Mouse (Mus musculus): Measurements from ENCODE around the gene S100a10. TPM values are rescaled to one million over a fixed set of nuclear protein-coding genes. Genes with fewer than 3 reads are reported as not detected.
"Not testable (repeated sequence)": the region's sequence is repeated elsewhere in the genome, so short reads cannot be mapped to it uniquely, and the experiment has no call there.

S100a10 gene
- total RNA-seq, 2 experiments from 2014 or later, result 18.7 to 23.6 TPM

GRCm38 (mm10) chr3:93521462-93522057 lies 33.3 kb upstream of the S100a10 start:
- DNase-seq (ENCODE audit: low spot score in 2 of 2), result no peak
- no peak overlapping the region for H3K4me3 ChIP-seq
- no peak for TF ChIP-seq CTCF (conservative IDR thresholded peaks at IDR 0.05)
- H3K27ac ChIP-seq, result no peak overlapping the region

DNA sequence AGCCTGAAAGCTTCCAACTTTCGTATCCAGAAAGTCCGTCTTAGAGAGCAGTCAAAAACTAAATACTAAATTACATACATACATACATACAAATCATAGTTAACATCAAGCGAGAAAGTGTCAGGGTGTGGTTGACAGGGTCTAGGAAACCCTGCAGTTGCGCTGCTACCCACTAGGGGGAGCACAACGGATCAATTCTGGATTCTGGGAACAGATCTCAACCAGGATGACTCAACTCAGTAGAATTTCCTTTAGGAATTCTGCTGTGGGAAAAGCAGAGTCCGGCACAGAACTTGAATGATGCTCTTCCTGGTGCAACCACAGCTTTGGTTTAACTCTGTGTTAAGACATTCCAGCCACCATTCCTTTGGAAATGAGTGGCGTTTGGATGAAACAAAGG lies 32.3 kb upstream of the S100a10 start:
- peak; percentile 52 to 72 for DNase-seq (ENCODE audit: low spot score in 2 of 2)
- H3K27ac ChIP-seq, result no peak overlapping the region
- TF ChIP-seq CTCF (conservative IDR thresholded peaks at IDR 0.05), result peak; percentile 95
- no peak overlapping the region for H3K4me3 ChIP-seq

DNA sequence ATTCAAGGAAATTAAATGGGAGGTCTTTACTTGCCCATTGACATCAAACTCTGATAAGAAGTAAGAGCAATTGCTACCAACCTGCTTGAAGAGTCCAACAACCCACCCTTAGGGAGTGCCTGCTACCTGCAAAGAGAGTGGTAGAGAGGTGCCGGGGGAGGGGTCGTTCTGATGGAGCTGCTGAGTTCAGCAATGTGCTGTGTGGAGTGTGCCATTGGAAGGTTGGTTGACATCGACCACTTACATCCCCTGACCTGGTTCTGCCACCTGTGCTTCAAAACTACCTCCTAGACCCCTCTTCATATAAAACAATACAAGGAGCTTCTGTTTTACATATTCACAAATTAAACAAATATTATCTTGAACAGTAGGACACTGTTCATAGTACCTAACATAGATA lies 27.6 kb upstream of the S100a10 start:
- Histone ChIP-seq H3K4me3 (no peak overlapping the region), H3K27ac (no peak overlapping the region)
- no peak for DNase-seq (ENCODE audit: low spot score in 2 of 2)
- no peak for TF ChIP-seq CTCF (conservative IDR thresholded peaks at IDR 0.05)

- Histone ChIP-seq H3K4me3 (no peak overlapping the region), H3K27ac (no peak overlapping the region)
- DNase-seq (ENCODE audit: low spot score in 2 of 2), result no peak
- TF ChIP-seq CTCF (conservative IDR thresholded peaks at IDR 0.05), result no peak
Observed at GRCm38 (mm10) chr3:93528807-93529206, 26.1 kb upstream of the S100a10 start.

DNA sequence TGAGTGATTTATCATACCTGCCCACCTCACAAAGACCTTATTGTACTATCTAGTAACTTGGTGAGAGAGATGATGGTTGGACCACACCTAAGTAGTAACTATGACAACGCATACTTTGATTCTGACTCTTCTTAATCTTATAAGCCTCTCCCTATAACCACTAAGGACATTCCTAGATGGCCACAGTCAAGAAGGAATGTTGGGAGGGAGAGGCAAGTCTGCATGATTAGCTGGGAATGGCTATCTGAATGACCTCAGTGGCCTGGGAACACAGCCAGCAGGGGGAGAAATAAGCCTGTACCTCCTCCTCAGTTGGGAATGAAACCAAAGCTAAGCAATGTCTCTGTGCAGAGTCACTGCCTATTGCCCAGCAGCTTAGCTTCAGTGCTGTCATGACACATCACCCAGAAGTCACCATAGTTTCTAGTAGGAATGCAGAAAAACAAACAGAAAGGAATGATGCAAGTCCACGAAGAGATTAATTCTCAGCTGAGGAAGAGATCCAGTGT lies 17.8 kb upstream of the S100a10 start:
- TF ChIP-seq CTCF (conservative IDR thresholded peaks at IDR 0.05), result no peak
- no peak for DNase-seq (ENCODE audit: low spot score in 2 of 2)
- no peak overlapping the region for H3K27ac ChIP-seq

GRCm38 (mm10) chr3:93538486-93538885 lies 16.4 kb upstream of the S100a10 start:
- Histone ChIP-seq H3K27ac (no peak overlapping the region), H3K4me3 (no peak overlapping the region)
- no peak for DNase-seq (ENCODE audit: low spot score in 2 of 2)
- TF ChIP-seq CTCF (conservative IDR thresholded peaks at IDR 0.05), result no peak

More for the DNA sequence above, 17.8 kb upstream of the S100a10 start:
- no peak overlapping the region for H3K4me3 ChIP-seq

DNA sequence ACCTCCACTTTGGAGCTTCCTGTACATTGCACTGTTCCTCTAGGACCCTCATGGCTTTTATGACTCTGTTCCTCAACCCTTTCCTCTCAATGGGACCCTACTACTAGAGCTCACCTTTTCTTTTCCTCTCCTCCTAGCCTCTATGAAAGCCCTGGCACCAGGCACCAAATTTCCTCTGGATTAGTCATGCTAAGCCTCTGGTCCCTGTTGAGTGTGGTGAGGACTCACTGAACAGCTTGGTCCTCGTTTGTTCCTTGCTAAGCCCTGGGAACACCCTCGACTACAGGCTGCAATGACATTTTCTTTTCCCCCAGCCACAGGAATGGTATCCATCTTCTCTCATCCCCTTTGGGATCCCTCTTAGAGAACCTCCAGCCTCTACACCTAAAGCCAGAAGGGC lies 13.4 kb upstream of the S100a10 start:
- Histone ChIP-seq H3K27ac (no peak overlapping the region), H3K4me3 (no peak overlapping the region)
- DNase-seq (ENCODE audit: low spot score in 2 of 2), result no peak
- TF ChIP-seq CTCF (conservative IDR thresholded peaks at IDR 0.05), result no peak

- not testable (repeated sequence) for DNase-seq (ENCODE audit: low spot score in 2 of 2); H3K27ac ChIP-seq; H3K4me3 ChIP-seq
Observed at GRCm38 (mm10) chr3:93544170-93544569, 10.7 kb upstream of the S100a10 start.

DNA sequence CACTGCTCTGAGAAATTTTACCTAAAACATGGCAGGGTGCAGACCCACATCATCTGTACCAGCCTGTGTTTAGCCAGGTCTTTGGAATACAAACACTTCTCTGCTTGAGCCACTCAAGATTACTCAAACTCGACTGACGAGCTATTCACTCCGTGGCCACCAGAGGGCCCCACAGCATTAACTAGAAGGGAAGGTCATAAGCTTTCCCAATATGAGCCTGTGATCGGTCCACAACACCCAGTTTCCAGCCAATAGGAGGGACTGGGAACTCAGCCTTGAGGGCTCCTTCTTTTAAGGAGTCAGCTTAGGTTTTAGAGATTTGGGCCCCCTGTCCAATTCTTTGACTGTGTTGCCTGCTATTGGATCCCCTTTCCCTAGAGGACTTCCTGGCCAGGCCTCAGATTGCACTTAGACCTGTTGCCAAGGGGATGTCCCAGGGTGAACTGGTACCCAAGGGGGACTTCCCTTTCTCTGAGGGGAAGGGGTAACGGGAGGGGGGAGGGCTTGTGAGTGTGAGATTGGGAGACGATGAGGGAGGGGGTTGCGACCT lies 7.7 kb upstream of the S100a10 start:
- no peak overlapping the region for H3K4me3 ChIP-seq
- DNase-seq (ENCODE audit: low spot score in 2 of 2), result peak; percentile 66 to 88
- TF ChIP-seq CTCF (conservative IDR thresholded peaks at IDR 0.05), result peak; percentile 97
- H3K27ac ChIP-seq, result no peak overlapping the region

DNA sequence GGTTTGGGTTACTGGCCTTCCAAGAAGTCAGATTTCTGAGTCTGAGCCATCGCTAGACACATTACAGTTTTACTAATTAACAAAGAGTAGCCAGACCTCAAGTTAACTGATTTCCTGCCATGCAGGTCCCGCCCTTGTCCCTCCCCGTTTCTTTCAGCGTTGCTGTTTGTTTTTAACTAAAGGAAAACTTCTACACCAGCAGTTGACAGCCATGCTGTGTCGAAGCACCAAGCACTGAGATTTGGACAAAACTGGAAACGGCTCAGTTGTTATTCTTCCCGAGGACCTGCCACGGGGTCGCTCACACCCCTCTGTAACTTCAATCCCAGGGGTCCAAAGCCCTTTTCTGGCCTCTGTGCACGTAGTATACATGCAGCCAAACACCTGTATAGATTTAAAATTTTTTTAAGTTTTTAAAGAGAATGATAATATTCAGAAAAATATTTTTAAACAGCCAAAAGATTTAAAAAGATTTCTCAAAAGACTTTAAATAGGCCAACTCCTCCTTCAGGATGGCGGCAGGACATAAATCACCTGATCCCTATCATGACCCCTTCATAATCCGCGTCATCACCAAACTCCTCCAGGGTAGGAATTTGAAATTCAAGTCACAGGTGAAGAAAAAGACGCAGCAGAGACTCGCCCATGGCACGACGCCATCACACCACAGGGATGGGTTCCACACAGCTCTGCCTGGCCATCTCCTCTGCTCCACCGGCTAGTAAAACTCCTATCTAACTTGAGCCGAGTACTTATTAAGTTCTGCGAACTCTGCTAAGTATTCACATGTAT lies 6.9 kb upstream of the S100a10 start:
- no peak for DNase-seq (ENCODE audit: low spot score in 2 of 2)
- Histone ChIP-seq H3K27ac (no peak overlapping the region), H3K4me3 (no peak overlapping the region)
- TF ChIP-seq CTCF (conservative IDR thresholded peaks at IDR 0.05), result no peak

DNA sequence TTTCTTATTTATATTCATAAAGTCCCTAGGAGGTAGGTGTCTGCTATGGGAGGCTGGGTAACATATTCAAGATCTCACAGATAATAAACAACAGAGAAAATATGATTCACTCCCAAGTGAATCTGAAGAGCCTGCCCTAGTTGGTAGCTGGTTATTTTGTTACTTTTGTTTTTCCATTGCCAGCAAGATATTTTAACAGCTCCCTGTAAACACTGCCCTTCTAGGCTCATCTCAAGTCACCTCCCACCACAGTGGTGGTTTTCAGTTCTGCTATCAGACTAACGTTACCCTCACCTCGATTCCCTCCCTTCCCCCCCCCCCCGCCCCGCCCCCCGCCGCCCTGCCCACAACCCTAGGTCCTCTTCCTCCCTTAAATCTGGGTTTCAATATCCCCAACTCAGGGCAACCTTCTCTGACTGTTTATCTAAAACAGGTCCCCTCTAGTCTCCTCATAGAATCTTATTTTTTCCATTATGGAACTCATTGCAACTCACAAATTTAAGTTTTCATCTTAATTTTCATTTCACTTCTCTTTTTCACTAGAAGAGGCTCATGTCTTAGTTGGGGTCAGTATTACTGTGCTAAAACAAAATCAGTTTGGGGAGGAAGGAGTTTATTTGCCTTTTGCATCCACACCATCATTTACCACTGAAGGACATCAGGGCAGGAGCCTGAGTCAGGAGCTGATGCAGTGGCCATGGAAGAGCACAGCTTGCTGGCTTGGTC lies 6.2 kb upstream of the S100a10 start:
- H3K27ac ChIP-seq, result no peak overlapping the region
- no peak overlapping the region for H3K4me3 ChIP-seq
- TF ChIP-seq CTCF (conservative IDR thresholded peaks at IDR 0.05), result no peak
- no peak for DNase-seq (ENCODE audit: low spot score in 2 of 2)

GRCm38 (mm10) chr3:93549986-93550385 lies 4.9 kb upstream of the S100a10 start:
- H3K4me3 ChIP-seq, result no peak overlapping the region
- no peak for DNase-seq (ENCODE audit: low spot score in 2 of 2)
- H3K27ac ChIP-seq, result no peak overlapping the region
- TF ChIP-seq CTCF (conservative IDR thresholded peaks at IDR 0.05), result no peak

All from layer of hippocampus, adult 2 months (tissue).